Mouse (Mus musculus): ENCODE measurements at regions not wholly inside any gene's neighbourhood (a gene's known extent, or its start where the extent isn't known, plus 50 kb on each side); places are given as distances from the start of the nearest gene placed in this dataset.

GRCm38 (mm10) chr13:91274131-91274530 lies 50.4 kb upstream of the Atg10 start:
- peak; percentile 10 to 62 for DNase-seq (ENCODE audit: low spot score in 2 of 2)

- DNase-seq (ENCODE audit: low spot score in 2 of 2): no peak
These were observed 50.8 kb upstream of the Atg10 start for GRCm38 (mm10) chr13:91274615-91275014.

GRCm38 (mm10) chr13:91279487-91279886 lies 55.7 kb upstream of the Atg10 start:
- DNase-seq (ENCODE audit: low spot score in 2 of 2): no peak

- DNase-seq (ENCODE audit: low spot score in 2 of 2): no peak
These were observed 71.9 kb upstream of the Atg10 start for GRCm38 (mm10) chr13:91295552-91296170.

DNA sequence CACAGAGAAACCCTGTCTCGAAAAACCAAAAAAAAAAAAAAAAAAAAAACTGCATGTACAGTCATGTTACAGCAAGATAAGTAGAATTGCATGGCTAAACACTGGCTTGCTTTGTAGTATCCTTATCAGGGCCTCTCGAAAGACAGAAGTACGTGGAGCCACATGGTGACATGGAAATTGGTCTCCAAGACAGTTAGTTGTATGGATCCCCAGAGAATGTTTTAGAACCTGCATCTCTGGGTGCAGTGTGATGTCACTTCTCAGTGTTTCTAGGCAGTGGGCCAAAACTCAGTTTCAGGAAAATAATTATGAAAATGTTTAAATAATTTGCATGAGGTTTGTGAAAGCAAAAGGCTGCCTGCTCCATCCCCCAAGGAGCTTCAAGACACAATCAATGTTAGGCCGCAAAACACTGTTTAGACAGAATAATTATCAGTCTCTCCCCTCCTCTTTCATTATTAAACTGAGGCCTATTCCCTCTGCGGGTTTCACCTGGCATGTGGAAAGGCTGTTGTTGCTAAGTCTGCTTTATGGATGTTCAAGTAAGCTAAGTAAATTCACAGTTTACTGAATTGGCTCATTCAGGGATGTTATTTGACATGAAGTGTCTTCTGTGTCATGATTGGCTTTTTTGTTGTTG lies 72.9 kb upstream of the Atg10 start:
- DNase-seq (ENCODE audit: low spot score in 2 of 2): no peak

DNA sequence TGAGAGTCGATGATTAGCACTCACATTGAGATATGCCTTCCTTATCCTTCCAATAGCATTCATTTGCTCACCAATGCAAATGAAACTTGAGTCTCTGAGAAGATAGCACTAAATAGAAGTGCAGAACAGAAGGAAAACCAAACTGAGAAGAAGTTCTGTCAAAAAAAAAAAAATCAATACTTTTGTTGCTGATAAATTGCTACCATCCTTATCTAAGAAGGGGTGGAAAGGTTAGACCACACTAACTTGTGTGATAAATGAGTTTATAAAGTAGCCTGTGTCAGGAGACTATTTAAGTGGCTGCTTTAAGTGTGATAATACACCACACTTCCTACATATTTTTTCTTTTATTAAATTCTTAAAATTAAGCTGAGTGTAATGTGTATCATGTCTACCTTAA lies 78.1 kb upstream of the Atg10 start:
- no peak for DNase-seq (ENCODE audit: low spot score in 2 of 2)

DNA sequence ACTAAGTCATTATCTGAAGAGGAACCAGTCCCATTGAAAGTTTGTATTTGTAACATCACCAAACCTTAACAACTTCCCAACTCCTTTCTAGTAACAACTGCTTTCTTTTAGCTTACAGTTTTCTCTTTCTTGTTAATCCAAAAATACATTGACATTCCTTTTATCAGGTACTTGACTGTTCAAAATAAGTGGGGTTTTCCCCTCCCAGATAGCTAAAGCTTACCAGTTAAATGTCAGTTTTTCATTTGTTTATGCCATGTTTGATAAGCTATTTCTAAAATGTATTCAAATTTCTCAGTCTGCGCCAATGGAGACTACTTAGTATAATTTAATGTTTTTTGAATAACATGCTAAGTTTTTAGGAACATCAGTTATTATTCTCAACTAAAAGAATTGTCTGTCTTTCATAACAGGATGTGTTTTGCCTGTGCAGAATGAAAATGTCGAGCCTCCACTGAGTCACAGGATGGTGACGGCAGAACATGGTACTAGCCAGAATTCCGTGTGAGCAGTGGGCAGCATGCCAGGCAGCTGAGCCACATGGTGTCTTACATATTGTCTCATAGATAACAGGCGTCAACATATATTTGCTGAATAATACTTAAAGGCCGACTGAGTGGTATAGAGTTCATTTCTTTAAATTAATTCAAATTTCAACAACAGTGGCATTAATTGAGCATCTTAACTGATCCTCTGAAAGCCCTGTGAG lies 82.1 kb upstream of the Atg10 start:
- DNase-seq (ENCODE audit: low spot score in 2 of 2): peak in 1 of 2 experiments; percentile 11

DNA sequence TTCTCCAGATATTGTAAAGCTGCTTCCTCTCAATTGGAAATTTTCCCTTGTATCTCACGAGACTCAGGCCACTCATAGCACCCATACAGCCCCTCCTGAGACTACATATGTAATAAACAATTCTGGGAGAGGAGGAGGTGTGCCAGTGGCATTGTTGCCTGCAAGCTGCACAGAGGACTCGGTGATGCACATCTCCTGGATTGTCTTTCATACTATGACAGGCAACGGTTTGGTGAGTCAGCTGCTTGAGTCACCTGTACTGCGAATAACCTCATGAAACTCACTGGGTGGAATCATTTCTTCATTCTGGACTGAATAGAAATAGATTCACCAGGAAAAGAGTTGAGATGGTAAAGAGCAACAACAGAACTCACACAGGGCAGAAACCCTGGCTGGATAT lies 82.8 kb upstream of the Atg10 start:
- no peak for DNase-seq (ENCODE audit: low spot score in 2 of 2)

DNA sequence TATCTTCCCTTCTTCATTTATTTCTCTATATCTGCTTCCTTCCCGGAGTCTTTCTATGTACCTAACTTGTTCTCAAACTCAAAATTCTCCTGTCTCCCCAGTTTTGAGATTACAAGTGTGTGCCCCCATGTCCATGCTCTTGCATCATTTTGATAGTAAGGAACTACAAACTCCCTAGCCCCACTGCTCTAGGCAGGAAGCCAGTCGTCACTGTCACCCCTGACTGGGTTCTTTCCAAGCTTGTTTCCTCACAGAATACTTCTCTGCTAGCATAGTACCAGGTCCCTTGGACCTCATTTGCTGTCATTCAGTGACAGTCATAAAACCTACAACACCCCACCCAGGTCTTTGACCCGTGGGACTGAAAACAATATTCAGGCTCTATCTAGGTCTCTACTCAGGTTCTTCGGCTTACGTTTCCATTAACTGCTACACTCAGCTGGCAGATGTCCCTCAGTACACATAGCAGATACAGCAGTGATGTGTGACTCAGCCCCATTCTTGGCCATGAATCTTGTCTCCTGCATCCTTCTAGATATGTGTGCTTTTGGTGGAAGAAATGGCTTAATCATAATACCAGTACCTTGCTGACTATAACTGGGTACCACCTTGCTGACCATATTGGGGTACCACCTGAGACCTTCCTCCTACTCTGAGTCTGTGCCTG lies 89.3 kb upstream of the Atg10 start:
- DNase-seq (ENCODE audit: low spot score in 2 of 2): no peak

DNA sequence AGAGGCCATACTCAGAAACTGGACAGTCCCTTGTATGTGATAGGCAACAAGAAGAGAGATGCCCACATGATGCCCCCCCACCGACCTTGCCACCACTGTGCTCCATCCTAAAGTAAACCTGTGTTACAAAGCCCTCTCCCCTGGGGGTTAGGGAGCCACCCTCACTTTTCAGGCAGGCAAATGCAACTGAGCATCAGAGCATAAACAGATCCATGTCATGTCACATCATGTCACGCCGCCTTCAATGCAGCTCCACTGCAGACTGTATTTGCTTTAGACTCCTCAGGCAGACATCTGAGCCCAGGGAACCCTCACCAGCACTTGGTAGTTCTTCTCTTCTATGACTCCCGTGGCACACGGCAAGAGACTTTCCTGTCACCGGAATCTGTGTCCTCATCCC lies 98.6 kb upstream of the Atg10 start:
- no peak for DNase-seq (ENCODE audit: low spot score in 2 of 2)

DNA sequence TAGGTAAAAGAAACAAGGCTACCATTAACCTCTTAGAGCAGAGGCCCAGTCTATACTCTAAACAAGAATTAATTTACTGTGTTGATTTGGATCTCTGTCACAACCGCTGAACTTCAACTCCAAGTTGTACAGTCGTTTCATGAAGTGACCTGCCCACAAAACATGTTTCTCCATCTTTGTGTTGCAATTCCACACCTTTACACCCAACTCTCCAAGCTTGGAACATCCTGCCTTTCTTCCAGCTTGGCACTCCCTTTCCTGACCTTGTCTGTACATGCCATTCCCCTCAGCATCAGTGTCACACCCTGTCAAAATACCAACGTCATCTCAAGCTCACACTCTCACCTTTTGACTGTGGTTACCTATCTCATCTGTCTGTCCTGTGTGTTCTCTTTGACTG lies 103.1 kb upstream of the Atg10 start:
- DNase-seq (ENCODE audit: low spot score in 2 of 2): no peak

DNA sequence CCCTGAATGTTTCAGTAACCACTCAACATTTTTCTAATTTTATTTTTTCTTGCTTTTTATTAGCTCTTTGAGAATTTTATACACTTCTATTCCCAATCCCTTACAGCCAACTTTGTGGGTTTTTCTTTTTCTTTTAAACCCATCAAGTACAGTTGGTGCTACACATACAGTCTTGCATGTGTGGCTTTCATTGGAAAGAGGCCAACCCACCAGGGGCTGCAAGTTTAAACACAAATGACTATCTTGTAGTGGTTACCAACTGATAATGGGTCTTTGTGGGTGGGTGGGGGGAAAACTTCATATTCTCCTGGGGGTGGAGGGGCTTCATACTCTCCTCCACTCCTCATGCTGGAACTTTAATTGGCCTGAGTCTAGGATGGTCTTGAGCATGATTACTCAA lies 110.5 kb upstream of the Atg10 start:
- no peak for DNase-seq (ENCODE audit: low spot score in 2 of 2)

DNA sequence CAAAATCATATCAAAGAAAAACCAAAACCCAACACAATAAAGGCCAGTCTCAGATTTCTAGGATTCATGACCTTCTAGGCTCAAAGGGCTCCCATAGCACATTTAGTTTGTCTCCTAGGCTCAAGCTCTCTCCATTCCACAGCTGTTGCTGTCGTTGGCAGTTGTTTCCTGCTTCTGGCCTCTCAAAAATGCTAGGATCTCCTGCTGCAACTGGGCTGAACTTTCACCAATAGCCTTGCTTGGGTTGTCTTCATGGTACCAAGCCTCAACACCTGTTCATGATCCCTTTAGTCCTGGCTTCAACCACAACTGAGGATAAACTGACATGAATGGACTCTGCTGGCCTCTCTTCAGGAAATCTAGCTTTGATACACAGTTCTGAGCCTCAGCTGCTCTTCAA lies 115.9 kb upstream of the Ssbp2 start:
- no peak for DNase-seq (ENCODE audit: low spot score in 2 of 2)

DNA sequence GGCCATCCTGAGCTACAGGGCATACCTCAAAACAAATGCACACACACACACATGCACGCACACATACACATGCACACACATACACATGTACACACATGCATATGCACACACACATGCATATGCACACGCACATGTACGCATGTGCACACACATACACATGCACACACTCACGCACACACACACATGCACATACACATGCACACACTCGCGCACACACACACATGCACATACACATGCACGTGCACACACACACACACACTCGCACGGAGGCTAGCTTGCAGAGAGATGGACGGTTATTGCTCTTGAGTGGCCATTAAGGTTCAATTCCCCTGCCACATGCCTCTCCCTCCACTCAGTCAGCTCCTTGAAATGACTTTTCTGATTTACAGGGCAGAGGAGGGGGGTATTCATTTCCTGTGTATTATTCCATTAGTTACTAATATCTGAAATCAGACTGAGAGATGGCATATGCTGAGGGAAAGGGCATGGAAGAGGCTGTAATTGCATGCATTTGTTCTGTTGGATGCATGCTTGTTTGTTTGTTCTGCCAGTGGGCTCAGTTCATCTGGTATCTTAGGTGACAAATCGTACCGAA lies 111.5 kb upstream of the Ssbp2 start:
- no peak for DNase-seq (ENCODE audit: low spot score in 2 of 2)

DNA sequence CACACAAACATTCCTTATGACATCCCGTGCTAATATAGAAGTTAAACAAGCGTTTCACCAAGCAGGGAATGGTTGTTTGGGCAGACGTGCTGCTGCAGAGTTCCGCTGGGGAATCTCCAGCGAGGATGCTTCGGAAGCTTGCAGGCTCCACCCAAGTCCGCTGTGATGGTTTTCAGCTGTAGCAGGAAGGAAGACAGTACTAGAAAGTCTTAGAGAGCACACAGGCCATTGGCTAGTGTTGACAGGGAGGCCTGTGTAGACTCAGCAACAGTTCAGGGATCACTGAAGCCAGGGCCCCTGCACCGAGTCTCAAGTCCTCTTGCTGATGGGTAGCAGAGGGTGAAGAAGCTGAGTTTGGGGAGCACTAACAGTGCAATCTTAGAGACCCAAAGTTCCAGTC lies 107.8 kb upstream of the Ssbp2 start:
- no peak for DNase-seq (ENCODE audit: low spot score in 2 of 2)

GRCm38 (mm10) chr13:91356516-91356915 lies 103.6 kb upstream of the Ssbp2 start:
- no peak for DNase-seq (ENCODE audit: low spot score in 2 of 2)

- no peak for DNase-seq (ENCODE audit: low spot score in 2 of 2)
These were observed 100.0 kb upstream of the Ssbp2 start for GRCm38 (mm10) chr13:91360121-91360520.

- DNase-seq (ENCODE audit: low spot score in 2 of 2): peak; percentile 50 to 90
These were observed 94.7 kb upstream of the Ssbp2 start for GRCm38 (mm10) chr13:91365270-91365952.

GRCm38 (mm10) chr13:91366540-91366939 lies 93.5 kb upstream of the Ssbp2 start:
- no peak for DNase-seq (ENCODE audit: low spot score in 2 of 2)

DNA sequence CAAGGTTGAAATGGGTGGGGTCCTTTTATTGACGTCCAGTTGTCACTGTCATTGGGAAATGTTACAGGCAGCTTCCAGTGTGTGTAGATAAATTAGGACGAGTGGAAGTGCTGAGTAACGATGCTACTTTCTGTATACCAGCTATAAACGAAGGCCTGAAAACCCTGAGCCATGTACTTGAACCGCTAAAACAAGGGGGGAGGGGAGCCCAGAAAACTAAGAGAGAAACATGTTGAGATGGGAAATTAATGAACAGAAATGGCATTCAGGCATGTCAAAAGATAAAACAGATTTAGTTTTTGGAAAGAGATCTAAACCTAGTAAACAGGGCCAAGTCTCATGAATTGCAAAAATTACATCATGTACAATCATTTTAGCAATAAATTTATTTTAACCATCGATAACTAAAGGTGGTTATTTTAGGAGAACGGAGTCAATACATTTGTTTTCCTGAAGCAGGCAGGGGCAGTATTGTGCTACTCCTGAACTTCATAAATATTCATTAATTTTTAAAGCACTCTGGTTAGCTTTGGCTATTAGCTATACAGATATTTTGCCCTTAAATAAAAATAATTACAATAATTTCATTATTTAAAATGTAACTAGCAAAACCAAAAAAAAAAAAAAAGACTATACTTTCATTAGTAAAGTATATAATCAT lies 92.1 kb upstream of the Ssbp2 start:
- DNase-seq (ENCODE audit: low spot score in 2 of 2): no peak

- DNase-seq (ENCODE audit: low spot score in 2 of 2): no peak
These were observed 91.4 kb upstream of the Ssbp2 start for GRCm38 (mm10) chr13:91368664-91369063.

Measured in left cerebral cortex, adult 9 months (tissue).